Mouse (Mus musculus) midbrain, postnatal 0 days (tissue): ENCODE data around the gene Rnd1. TPM values are rescaled to one million over a fixed set of nuclear protein-coding genes. Genes with fewer than 3 reads are reported as not detected.

Experiments used
- ATAC-seq: fragments of 200-750 bp; cut with Nextera tagmentation; 2 replicates; pipeline ENCODE4 v1.8.0; 2017; ENCODE audit warnings: moderate number of reproducible peaks, mild to moderate bottlenecking, moderate TSS enrichment, moderate library complexity; ENCODE audit not compliant: low FRiP score
- DNase-seq: peaks from one replicate; pipeline ENCODE4 v3.0.0-alpha.2; 2015; ENCODE audit warnings: low spot score
- H3K27ac ChIP-seq: fragments of 300-500 bp; sonication (generic); 2 replicates; pipeline ENCODE4 v1.5.1; 2014; ENCODE audit warnings: low read depth, mild to moderate bottlenecking, low read length, mixed read lengths
- H3K27me3 ChIP-seq: fragments of 300-500 bp; sonication (generic); 2 replicates; pipeline ENCODE4 v1.6.1; 2014; ENCODE audit warnings: low read length, control low read depth, mixed read lengths; ENCODE audit not compliant: insufficient read depth
- H3K36me3 ChIP-seq: fragments of 300-500 bp; sonication (generic); 2 replicates; pipeline ENCODE4 v1.6.1; 2014; ENCODE audit warnings: low read length, control low read depth, mixed read lengths; ENCODE audit not compliant: insufficient read depth
- H3K4me1 ChIP-seq: fragments of 300-500 bp; sonication (generic); 2 replicates; pipeline ENCODE4 v1.6.1; 2014; ENCODE audit warnings: mild to moderate bottlenecking, control low read depth, antibody characterized with exemption, low read length, mixed read lengths; ENCODE audit not compliant: insufficient read depth
- H3K4me2 ChIP-seq: fragments of 300-500 bp; sonication (generic); 2 replicates; pipeline ENCODE4 v1.6.1; 2014; ENCODE audit warnings: low read depth, mild to moderate bottlenecking, low read length, mixed read lengths; ENCODE audit not compliant: poor library complexity, severe bottlenecking
- H3K4me3 ChIP-seq: fragments of 300-500 bp; sonication (generic); 2 replicates; pipeline ENCODE4 v1.5.1; 2014; ENCODE audit warnings: low read depth, mild to moderate bottlenecking, low read length, moderate library complexity
- H3K9ac ChIP-seq: fragments of 300-500 bp; sonication (generic); replicated peaks from 2 replicates; pipeline ENCODE4 v1.6.1; 2014; ENCODE audit warnings: mild to moderate bottlenecking, low read length, moderate library complexity, mixed read lengths; ENCODE audit not compliant: poor library complexity, severe bottlenecking
- H3K9me3 ChIP-seq: fragments of 300-500 bp; sonication (generic); 2 replicates; pipeline ENCODE4 v1.6.1; 2016; ENCODE audit warnings: low read length, control low read depth
- CTCF ChIP-seq: IDR thresholded peaks from 2 replicates; pipeline ENCODE4 v1.5.1; 2016; ENCODE audit warnings: antibody characterized with exemption, mild to moderate bottlenecking
- WGBS: fragments of 180-500 bp; shearing (Covaris S2); extraction: QIAGEN DNeasy Blood & Tissue Kit; methylation state at CpG from one replicate; pipeline ENCODE4 v1.1.7; 2014; 5-methylcytosine and 5-hydroxymethylcytosine counted together
- polyA plus RNA-seq: library from polyadenylated mRNA; unstranded; fragments of >200 nt; fragmentation: Nextera tagmentation; extraction: Ambion mirVana; gene quantifications from 2 replicates; pipeline ENCODE4 v1.2.1, GENCODE M21; 2015
- total RNA-seq: library from RNA; depleted of rRNA; stranded (reverse); fragments of >200 nt; gene quantifications from 2 replicates; pipeline ENCODE4 v1.2.3, GENCODE M21; 2014

Gene Rnd1
- total and polyA plus RNA-seq, 2 experiments from 2014 or later, result 20.7 to 42.9 TPM

GRCm38 (mm10) chr15:98699190-98700105 lies 22.2 kb upstream of the Rnd1 start:
- ATAC-seq, result peak; percentile 90
- H3K4me1 ChIP-seq, result no peaks in the 10 kb centered on the region
- H3K9me3 ChIP-seq, result no peaks in the 10 kb centered on the region
- TF ChIP-seq CTCF, result peak; percentile 95
- DNase-seq, result peak; percentile 84
- peak overlapping the region; percentile 58 for H3K4me2 ChIP-seq
- 3% methylated on average over 39 of the region's 40 CpGs for WGBS
- peak overlapping the region; percentile 47 for H3K4me3 ChIP-seq
- H3K27me3 ChIP-seq, result 0 out of 2 replicates have a peak, but pooled peaks cover 4% of the 10 kb centered on the region
- H3K27ac ChIP-seq, result peak overlapping the region; percentile 84
- no peaks in the 10 kb centered on the region for H3K36me3 ChIP-seq
- H3K9ac ChIP-seq, result peak overlapping the region; percentile 56; the same call in 1 of the 2 replicates

DNA sequence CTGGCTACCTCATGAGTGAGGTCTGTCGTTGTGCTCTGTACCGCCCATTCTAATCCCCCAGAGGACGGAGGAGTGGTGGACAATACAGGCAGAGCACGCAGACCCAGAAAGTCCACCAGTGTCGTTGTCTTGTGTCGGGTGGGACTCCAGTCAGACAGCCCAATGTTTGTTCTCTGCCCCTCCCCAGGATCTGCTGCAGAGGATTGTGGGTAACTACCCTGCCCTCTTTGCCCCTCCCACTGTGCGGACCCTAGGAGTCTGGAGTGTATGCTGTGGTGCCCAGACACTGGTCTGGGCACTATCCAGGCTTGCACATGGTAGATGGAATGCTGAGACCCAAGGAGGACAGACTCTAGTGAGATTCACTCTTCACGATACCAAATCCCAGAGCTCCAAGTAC lies 19.0 kb upstream of the Rnd1 start:
- no peak for ATAC-seq
- Histone ChIP-seq H3K27me3 (0 out of 2 replicates have a peak, but pooled peaks cover under 1% of the 10 kb centered on the region), H3K4me2 (no peak overlapping the region), H3K9me3 (no peaks in the 10 kb centered on the region), H3K4me1 (peaks cover 6% of the 10 kb centered on the region), H3K9ac (no peak overlapping the region), H3K36me3 (no peaks in the 10 kb centered on the region), H3K27ac (no peak overlapping the region), H3K4me3 (no peak overlapping the region)
- no peak for TF ChIP-seq CTCF
- WGBS, result 44% methylated on average over 8 of the region's 8 CpGs
- no peak for DNase-seq

- TF ChIP-seq CTCF, result no peak
- Histone ChIP-seq H3K9ac (no peak overlapping the region), H3K27ac (no peak overlapping the region), H3K4me1 (peaks cover 10% of the 10 kb centered on the region), H3K9me3 (no peaks in the 10 kb centered on the region), H3K27me3 (no peaks in the 10 kb centered on the region), H3K4me3 (no peak overlapping the region), H3K36me3 (no peaks in the 10 kb centered on the region), H3K4me2 (no peak overlapping the region)
- no peak for ATAC-seq
- no peak for DNase-seq
- WGBS, result 66% methylated on average over 9 of the region's 9 CpGs
These were observed 18.5 kb upstream of the Rnd1 start for GRCm38 (mm10) chr15:98695726-98696125.

DNA sequence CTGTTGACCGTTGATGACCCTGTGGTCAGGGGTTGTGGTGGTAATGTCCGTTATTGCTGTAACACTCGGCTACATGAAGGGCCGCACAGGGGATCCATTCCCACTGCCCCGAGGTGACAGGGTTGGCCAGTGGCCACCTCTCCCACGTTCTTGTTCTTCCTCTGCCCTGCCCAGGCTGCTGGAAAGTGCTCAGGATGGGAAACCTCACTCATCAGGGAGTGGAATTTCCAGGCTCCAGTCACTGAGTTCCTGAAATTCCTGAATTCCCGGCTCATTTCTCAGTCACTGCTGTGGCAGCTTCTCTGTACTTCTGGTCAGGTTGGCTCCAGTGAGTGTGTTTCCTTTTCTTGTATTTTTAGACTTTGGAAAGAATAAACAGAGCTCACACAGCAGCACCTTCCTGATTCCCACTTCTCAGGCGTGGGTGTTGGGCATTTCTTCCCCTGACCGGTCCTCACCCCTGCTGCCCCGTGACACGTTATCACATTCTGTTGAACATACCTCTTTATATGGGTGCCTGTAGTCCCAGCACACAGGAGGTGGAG lies 15.0 kb upstream of the Rnd1 start:
- H3K4me2 ChIP-seq, result no peak overlapping the region
- H3K27ac ChIP-seq, result no peak overlapping the region
- ATAC-seq (no peak), DNase-seq (no peak)
- peaks cover 10% of the 10 kb centered on the region for H3K4me1 ChIP-seq
- H3K9me3 ChIP-seq, result no peaks in the 10 kb centered on the region
- H3K4me3 ChIP-seq, result no peak overlapping the region
- WGBS, result 53% methylated on average over 11 of the region's 11 CpGs
- no peak for TF ChIP-seq CTCF
- no peaks in the 10 kb centered on the region for H3K36me3 ChIP-seq
- no peak overlapping the region for H3K9ac ChIP-seq
- H3K27me3 ChIP-seq, result no peaks in the 10 kb centered on the region

GRCm38 (mm10) chr15:98691486-98692147 lies 14.4 kb upstream of the Rnd1 start:
- Histone ChIP-seq H3K9me3 (no peaks in the 10 kb centered on the region), H3K36me3 (no peaks in the 10 kb centered on the region), H3K4me1 (peaks cover 10% of the 10 kb centered on the region), H3K4me3 (no peak overlapping the region), H3K27me3 (no peaks in the 10 kb centered on the region), H3K9ac (no peak overlapping the region), H3K4me2 (peak overlapping the region; percentile 4; the same call in 1 of the 2 replicates), H3K27ac (no peak overlapping the region)
- ATAC-seq, result no peak
- no peak for TF ChIP-seq CTCF
- DNase-seq, result peak; percentile 70
- 17% methylated on average over 7 of the region's 7 CpGs for WGBS
